Mouse (Mus musculus) lung, postnatal 0 days (tissue): Measurements from ENCODE around the gene Rufy2.

Experiments
- CTCF ChIP-seq: IDR thresholded peaks from 2 replicates; pipeline ENCODE4 v1.5.1; 2016; ENCODE audit warnings: antibody characterized with exemption, mild to moderate bottlenecking
- EP300 ChIP-seq: IDR thresholded peaks from 2 replicates; pipeline ENCODE4 v1.6.1; 2016; ENCODE audit warnings: antibody characterized with exemption, mild to moderate bottlenecking, control low read depth

DNA sequence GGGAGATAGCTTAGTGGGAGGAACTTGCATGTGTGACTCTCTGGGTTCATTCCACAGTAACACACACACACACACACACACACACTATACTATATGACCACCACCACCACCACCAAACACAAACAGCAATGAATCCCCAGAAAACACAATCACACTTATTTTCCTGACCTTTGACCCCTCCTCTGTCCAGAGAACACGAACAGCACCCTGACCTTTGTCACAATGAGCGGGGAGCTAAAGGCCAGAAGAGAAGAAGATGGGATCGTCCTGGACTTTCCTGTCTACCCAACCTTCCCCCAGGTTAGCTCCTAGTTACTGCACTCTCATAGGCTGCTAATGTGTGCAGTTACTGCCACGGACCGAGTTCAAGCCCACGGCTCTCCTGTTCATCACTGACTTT, 72.0 kb downstream of the Rufy2 start:
- no peak for TF ChIP-seq EP300
- TF ChIP-seq CTCF, result no peak
